Mouse (Mus musculus) embryo, embryonic 10.5 days (tissue): Measurements from ENCODE around the gene Tsc22d1.

Experiments
- DNase-seq: peaks from one replicate; pipeline ENCODE4 v3.0.0-alpha.2; 2015; ENCODE audit warnings: low spot score

Gene Tsc22d1

DNA sequence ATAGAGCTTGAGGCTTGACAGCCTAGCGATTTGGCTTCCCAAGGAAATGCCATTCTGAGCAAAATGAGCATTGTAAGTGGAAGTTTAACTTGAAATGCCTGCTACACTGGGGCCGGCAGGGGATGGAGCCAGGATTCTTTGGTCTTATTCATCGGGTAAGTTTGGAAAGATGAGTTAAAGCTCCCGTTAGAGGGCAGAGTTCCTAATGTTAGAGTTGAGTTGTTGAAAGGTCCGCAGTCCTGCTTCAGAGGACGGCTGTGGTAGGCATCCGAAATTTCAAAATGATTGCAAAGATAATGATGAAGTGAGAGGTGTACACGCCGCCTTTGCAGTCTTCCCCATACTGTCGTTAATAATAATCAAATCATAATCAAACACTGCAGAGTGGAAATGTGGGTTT is 27.4 kb downstream of the Tsc22d1 start:
- no peak for DNase-seq

DNA sequence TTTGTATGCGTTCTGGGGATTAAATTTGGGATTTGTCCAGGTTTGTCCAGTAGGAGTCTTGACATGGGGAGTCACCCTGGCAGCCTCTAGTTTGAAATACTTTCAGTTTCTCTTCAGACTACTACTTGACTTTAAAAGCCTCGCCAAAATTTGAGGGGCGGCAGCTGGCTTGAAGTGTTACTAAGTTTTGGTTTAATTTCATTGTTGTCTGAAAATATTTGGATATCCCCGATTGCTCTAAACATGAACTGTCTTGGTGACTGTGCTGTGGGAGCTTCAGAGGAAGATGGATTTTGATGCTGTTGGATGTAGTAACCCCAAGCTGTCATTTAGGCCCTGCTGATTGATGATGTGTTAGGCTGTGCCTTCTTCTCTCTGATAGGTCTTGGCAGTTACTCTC is 34.2 kb downstream of the Tsc22d1 start:
- peak; percentile 12 for DNase-seq

DNA sequence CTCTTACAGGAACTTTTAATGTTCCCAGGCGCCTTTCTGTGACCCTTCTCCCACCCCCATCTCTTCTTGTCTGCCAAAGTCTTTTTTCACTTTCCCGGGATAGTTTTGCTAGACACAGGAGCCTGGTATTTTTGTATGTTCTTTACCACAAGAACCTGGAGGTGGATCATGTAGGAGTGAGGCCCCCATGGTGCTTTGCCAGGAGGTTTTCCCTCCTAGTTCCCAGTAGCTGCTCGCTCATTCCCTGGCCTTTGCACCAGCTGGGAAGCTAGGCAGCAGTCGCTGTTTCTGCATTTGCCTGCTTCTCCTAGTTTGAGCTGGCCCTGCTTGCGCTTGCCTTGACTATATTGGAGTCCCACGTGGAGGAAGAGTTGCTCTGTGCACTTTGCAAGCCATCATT is 36.2 kb downstream of the Tsc22d1 start:
- no peak for DNase-seq

DNA sequence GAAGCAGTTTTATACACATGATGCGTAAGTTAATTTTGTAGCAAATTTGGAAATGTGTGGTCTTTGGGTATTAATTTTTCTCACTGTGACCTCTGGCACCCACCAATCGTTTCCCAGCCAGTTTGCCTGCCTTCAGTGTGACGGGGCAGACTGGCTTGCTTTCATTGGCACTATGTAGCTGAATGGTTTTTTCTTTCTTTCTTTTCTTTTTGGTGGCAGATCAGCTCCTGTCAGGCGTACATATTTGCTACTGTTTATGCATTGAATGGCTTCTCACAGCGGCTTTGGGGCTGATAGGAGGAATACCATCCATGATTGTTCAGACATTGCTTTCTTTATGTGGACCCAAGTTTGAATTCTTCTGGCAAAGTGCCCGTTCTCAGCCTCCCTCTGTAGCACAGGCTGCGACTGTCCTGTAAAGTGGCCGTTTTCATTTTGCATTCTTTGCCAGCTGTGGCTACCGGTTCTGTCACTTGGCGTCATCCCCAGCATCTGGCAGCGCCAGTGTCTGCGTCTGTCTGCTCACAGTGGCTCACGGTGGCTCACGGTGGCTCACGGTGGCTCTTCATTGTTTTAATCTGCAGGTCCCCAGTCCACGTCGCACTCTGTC is 38.1 kb downstream of the Tsc22d1 start:
- no peak for DNase-seq

DNA sequence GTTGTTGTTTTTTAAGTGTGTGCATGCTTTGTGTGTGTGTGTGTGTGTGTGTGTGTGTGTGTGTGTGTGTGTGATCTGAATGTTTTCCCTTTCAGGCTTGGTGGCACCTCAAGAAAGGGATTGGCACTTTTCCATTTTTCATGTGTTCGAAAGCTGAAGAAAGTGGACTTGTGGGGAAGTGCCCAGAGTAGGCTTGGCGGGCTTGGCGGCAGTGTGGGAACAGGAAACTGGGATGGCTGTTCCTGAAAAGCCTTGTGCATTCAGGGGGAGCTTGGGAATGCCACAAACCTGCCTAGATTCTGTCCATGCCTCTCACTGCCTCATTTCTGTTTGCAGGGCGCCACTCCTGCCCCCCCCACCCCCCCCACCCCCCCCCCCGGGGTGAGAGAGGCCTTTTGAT is 39.9 kb downstream of the Tsc22d1 start:
- DNase-seq, result no peak

DNA sequence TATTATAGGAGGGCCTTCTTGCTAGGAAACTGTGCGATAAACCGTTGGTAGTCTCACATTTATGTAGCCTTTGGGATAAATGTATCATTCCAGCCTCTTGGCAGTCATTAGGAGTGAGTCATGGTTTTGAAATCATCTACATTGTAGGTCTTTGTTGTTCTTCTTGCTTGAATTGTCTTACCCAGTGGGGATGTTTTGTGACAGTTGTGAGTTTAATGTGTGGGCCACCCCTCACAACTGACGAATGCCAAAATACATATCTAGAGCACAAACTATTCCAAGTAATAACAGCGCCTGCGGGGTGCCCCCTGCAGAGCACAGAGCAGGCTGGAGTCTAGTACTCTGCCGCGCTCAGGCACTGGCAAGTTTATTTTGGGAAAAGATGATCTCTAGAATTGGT is 40.4 kb downstream of the Tsc22d1 start:
- no peak for DNase-seq

DNA sequence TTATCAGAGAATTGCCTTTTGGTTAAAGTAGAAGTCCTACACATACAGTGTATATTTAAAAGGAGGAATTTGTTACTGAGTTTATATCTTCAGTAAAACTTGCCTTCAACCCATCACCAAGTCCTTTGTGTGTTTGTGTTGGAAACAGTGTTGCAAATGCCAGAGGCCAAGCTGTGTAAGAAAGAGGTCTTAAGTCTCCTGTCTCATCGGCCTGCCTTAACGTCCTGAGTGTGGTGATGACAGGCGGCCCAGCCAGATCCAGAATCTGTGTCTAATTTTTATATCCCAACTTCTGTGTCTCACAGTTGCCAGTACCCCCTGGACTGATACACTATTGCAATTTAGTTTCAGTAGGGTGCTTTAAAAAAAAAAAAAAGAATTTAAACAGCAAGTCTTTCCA is 42.9 kb downstream of the Tsc22d1 start:
- DNase-seq, result no peak

DNA sequence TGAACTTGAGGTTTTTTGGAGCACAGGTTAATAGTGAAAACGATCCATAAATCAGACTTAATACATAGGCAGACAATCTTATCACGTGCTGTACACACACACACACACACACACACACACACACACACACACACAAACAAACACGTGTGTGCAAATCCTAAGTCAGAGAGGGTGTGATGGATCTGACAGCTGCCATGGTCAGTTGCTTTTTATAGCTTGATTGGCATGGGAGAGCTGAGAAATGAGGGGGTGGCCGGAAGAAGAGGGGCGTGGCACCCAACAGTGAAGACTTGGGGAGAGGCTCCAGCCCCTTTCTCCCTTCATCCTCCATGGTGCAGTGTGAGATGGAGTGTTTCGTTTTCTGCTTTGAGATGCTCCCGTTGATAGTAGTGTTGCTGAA is 45.4 kb downstream of the Tsc22d1 start:
- no peak for DNase-seq

DNA sequence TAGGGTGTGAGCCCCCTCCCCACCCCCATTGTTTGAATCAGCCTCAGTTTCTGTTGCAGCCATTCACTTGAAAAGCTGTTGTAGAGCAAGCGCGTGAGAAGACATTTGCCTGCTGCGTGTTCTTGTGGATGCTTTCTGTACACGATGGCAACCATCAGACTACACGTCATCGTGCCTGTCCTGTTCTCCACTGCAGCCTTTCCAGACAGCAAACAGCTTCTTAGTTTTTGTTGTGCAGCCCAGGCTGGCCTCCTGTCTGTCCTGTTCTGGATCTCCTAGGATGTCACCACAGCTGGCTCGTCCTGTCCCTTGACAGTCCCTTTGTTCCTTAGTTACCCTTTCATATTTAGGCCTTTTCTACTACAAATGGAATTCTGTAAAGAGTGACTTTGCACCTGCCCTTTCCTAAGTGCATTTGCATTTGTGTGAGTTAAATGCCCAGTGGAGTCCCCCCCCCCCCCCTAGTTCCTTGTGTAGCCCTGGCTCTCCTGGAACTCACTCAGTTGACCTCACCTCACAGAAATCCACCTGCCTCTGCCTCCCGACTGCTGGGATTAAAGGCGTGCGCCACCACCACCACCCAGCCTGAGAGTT is 46.5 kb downstream of the Tsc22d1 start:
- no peak for DNase-seq

DNA sequence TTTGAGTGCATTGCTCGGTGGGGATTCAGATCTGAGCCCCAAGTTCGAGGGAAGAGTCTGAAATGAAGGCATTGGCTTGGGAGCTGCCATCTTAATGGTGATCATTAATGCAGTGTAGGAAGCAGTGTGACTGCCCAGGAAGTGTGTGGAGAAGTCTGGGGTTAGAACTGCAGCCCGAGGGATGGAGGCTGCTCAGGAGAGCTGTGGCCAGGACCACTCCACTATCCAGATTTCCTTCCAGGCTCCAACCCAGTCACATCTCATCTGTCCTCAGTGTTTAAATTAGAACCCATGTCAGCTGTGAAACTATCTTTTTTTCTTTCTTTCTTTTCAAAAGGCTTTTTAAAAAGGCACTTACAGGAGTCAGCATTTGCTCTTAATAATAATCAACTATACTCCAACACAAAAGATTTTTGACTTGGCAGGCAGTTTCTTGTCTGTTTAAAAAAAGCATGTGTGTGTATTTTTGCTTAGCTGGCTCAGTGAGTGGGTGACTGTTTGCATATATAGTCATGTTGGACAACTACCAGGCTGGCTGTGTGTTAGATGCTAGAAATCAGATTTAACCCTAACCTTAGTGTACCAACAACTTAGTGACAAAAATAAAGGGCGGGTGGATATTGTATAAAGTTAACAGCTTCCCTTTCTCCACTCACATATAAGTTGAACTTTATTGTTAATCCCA is 48.8 kb downstream of the Tsc22d1 start:
- DNase-seq, result no peak

DNA sequence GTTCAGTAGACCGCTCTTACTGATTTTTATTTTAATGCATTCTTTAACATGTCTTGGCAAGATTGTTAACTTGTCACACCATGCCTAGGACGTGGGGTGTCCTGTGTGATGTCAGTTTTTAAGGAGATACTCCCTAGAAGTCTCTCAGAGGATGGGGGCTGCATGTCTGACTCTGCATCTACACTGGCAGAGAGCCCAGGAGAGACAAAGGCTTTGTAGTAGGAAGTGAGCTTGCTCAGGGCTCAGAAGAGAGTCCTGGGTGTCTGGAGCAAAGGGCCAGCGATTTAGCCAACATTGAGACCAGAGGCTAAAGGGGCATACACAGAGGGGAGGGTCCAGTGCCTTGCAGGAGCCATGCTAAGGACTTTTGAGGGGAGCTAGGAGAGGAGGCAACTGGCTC is 50.2 kb downstream of the Tsc22d1 start:
- DNase-seq, result no peak

DNA sequence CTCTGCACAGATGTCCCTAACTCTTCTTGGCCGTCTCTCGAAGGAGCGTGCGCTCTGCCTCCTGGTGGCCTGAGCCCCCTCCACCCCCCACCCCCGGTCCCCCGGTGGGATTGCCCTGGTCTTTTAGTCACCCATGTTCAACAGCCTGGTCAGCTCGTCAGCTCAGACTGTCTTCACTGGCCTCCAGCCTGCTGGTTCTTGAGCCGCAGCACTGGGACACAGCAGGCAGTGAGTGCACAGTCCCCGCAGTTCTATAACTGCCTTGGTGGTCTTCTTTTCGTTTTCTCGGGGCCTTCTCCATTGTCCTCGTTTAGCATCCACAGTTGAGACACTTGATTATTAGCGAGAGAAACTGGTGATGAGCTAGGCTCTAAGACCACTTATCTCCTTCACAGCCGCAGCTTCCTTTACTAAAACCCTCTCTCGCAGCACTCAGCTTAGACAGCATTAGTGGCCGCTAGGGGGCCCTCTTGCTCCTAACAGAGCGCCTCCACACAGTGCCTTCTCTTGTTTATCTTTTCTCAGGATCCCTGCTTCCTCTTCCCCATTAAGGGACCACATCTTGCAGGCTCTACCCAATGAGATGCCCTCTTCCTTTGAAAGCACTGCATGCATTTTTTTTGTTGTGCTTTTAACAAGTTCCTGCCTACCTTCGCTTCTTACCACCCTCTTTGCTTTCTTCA is 52.0 kb downstream of the Tsc22d1 start:
- DNase-seq, result peak; percentile 91

DNA sequence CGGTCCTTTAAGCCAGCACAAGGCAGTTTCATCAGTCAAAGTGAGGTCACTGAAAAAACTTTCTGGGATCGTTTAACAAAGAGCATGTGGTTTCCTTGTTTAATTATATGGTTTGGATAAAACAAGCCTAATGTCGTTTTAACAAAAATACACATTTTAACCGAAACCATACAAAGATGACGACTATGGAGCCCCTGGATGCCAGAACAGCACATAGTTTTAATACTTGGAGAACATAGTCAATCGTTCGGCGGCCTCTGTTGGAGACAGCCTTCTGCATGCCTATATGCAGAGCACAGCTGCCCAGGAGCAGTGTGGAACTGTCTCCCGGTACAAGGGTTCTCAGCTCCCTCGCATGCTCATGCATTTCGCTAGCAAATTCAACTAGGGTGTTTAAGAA is 53.2 kb downstream of the Tsc22d1 start:
- no peak for DNase-seq

DNA sequence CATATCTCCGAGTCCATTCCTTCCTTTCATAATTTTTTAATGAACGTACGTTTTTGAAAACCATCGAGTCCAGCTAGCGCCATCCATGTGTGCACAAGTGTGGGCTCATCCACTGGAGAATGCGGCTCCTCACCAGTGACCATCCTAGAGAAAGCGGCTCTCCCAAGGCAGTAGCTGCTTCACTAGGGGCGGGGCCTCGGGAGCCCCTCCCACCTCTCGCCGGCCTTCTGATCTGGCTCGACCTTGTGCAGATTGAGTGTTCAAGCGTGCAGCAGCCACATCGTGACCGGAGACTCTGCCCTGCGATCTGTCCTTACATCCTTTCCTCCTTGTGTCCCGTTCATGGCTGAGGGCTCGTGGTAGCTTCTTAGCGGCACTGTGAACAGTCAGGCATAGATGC is 56.5 kb downstream of the Tsc22d1 start:
- no peak for DNase-seq

DNA sequence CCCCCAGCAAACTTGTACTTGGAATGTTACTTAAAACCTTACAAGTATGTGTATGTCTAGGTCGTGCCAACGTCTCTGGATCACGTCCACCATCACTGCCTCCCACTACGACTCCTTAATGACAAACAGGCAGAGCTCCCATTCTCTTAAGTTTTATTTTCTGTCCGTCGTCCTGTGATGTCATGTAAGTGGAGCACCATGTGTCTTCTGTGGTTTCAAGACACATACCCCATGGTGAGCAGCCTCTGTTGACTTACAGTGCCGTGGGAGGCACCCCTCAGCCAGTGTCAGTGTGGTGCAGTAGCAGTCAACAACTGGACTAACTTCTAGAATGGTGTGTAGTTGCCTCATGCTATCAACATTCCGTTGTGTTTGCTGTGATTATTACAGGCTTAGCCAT is 57.7 kb downstream of the Tsc22d1 start:
- DNase-seq, result no peak

DNA sequence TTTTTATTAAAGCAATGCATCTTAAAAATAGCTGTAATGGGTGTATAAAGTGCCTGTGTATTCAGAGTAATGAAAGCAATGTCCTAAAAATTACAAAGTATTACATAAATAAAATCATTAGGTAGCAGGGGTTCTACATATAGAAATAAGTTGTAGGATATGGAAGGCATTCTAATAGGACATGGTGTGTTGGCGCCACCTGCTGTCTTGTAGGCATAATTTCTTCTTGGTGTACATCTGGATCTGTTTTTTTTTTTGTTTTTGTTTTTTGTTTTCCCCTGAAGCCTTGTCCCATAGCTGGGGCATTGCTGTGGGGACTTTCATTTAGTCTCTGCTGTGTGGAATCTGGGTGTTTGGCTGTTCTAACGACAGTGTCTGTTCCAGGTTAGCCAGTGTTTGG is 58.6 kb downstream of the Tsc22d1 start:
- DNase-seq, result peak; percentile 84

DNA sequence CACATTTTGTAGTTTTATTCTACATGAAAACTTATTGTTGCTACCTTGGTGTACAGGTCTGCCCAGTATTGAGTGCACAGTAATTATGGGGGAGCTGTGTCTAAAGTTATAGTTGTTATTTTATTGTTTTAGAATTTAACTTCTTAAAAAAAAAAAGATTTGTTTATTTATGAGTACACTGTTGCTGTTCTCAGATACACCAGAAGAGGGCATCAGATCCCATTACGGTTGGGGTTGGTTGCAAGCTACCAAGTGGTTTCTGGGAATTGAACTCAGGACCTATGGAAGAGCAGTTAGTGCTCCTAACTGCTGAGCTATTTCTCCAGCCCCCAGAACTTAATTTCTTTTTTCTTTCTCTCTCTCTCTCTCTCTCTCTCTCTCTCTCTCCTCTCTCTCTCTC is 59.4 kb downstream of the Tsc22d1 start:
- DNase-seq, result peak; percentile 41

DNA sequence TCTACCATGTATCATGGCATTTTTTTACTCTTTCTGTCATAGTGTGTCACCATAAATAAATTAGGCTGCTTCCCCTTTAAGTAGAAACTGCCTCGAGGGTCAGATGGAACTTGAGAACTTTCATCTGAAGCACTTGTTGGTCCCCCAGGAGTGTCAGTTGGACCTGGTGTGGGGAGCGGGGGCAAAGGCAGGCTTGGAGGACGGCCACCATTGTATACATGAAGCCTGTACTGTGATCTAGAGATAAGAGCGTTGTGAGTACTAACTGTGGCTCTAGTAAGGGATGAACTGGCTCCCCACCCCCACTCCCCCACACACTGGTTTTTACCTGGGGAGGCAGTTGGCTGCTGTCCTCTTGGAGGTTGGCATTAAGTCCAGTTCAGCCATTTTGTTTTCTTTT is 62.0 kb downstream of the Tsc22d1 start:
- no peak for DNase-seq

DNA sequence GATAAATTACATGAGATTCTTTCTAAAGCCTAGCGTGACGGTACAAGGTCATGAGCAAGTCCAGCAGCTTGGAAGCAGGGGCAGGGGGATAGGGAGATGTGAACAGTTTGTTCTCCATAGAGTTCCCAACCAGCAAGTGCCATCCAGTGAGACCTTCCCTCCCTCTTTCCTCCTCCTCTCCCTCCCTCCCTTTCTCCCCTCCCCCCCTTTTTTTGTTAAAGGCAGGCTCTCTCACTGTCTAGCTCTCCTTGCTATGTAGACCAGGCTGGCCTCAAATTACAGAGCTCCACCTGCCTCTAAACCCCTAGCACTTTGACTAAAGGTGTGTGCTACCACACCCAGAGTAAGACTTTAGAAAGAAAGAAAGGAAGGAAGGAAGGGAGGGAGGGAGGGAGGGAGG is 63.3 kb downstream of the Tsc22d1 start:
- DNase-seq, result no peak

DNA sequence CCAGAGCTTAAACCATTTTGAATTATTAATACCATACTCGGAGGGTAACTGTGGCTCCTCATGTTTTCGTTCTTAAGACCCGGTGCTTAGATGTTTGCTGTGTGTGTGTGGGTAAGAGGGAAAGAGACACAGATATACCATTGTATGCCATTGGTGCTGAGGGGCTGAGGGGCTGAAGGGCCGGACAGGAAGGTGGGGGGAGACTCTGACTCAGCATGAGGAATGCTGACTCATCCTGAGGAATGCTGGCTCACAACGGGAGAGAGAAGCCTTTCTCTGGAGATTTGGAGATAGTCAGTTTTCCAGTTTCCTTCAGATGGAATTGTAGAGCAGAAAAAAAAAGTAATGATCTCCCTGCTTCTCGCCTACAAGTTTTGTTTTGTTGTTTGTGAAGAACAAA is 63.9 kb downstream of the Tsc22d1 start:
- no peak for DNase-seq

DNA sequence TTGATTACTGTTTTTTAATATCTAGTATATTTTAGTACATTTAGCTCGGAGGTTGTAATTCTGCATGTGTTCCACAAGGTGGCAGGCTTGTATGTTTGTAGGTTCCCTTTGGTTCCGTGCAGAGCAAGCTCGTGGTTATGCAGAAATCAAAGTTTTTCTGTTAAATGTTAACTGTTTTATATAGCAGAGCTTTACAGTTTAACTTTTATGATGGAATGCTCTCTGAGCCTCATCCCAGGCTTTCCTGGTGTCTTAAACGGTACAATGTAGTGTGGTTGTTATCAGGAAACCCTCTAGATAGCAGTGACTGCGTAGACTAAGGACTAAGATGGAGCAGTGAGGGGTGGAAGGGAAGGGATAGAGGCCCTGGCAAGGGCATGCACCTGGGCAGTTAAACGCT is 65.1 kb downstream of the Tsc22d1 start:
- DNase-seq, result peak; percentile 80

DNA sequence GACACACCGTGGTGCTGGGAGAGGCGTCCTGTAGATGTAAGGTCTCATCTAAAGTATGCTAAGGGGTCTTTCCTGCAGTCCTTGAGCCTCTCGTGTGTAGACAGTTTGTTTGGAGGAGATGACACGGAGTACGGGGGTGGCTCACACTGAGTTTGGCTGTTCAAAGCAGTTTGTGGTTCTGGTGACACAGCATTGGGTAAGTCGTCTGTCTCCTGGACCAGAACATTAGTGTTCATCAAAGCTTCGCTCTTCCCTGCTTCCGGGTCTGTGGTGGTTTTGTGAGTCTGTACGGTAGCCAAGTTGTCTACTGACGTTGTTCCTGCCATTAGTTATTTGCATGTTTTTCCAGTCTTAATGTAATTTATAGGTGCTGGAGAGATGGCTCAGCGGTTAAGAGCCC is 65.7 kb downstream of the Tsc22d1 start:
- DNase-seq, result no peak

DNA sequence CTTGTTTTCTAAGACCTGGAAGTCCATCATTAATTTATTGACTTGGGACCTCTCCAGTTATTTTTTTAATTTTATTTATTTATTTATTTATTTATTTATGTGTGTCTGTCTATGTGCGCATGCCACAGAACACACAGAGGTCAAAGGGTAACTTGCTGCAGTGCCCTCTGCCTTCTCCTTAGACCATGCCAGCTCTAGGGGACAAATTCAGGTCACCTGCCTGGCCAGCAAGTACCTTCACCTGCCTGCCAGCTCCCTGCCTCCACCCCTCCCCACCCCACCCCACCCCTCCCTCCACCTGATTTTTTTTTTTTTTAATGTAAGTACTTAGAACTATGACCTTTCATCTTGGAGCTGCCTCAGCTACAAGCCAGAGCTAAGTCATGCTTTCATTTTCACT is 68.9 kb downstream of the Tsc22d1 start:
- DNase-seq, result no peak
